Mouse (Mus musculus) ES-E14 (cell line): Measurements from ENCODE around the gene Mbd3.

ENCODE experiments used
- CHD2 ChIP-seq: IDR thresholded peaks from 2 replicates; pipeline ENCODE4 v1.6.1; 2014; ENCODE audit warnings: mild to moderate bottlenecking, low read depth, low read length, inconsistent platforms
- HCFC1 ChIP-seq: IDR thresholded peaks from 2 replicates; pipeline ENCODE4 v1.6.1; 2012; ENCODE audit warnings: low read length, inconsistent platforms, borderline replicate concordance; ENCODE audit not compliant: insufficient read depth
- MAFK ChIP-seq: IDR thresholded peaks from 2 replicates; pipeline ENCODE4 v1.6.1; 2014; ENCODE audit warnings: mild to moderate bottlenecking, low read depth, low read length, inconsistent platforms; ENCODE audit not compliant: insufficient read depth
- ZNF384 ChIP-seq: IDR thresholded peaks from 2 replicates; pipeline ENCODE4 v1.6.1; 2012; ENCODE audit warnings: low read depth, low read length, inconsistent platforms

DNA sequence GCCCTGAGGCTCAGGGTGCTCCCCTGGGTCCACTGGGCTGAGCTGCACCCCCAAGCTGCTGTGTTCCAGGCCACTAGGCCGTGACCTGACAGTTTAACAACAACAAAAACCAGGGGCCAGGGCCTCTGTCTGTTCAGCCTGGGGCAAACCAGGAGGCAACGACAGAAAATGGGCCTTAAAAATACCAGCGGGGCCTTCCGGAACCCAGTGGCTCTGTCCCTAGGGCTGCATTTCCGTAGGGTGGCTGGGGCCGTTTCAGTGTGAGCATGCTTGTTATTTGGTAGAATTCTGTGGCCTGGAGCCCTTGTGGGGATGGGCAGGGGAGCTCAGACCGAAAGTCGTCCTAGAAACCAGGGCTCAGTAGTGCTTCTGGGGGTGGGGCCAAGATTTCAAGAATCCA lies 30.4 kb upstream of the Mbd3 start:
- no peak for TF ChIP-seq ZNF384
- no peak for TF ChIP-seq HCFC1
- no peak for TF ChIP-seq MAFK
- no peak for TF ChIP-seq CHD2
